Mouse (Mus musculus) leukemia stem cell, adult 10-12 weeks (primary cell): ENCODE data around the gene Cpeb3. TPM values are rescaled to one million over a fixed set of nuclear protein-coding genes. Genes with fewer than 3 reads are reported as not detected.

Experiments
- polyA plus RNA-seq: library from polyadenylated mRNA; stranded (reverse); fragments of >175 nt; gene quantifications from 2 replicates; pipeline ENCODE4 v1.2.3, GENCODE M21; 2012; ENCODE audit warnings: low replicate concordance

Gene Cpeb3
- polyA plus RNA-seq: 10.9 and 23.6 TPM in 2 replicates

DNA sequence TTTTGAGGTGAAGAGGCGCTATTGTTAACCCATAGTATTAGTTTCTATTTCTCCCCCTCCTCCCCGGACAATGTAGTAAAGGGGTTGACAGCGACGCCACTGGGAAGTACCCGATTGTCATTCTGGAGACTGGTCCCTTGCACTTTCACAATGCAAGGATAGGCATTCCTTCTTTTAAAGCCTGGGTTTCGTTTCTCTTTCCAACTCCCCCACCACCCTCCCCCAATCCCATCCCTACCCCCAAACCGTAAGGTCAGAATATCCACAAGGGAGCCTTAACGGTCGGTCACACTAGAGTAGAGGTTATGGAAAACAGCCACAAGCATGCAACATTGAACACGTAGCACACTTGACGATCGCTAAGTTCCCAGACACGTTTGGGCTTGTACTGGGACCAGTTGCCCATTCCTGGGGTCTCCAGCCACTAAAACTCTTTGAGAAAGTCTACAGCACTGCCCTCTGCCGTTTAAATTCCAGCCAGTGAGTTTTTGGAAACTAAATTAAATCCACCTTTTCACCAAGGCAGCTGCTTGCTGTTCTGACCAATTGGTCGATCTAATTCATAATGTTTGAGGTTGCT lies at the start of gene Cpeb3:
Gene Cpeb3, minus strand, starts transcription at position 426 of the 580 bp plus-strand sequence.

DNA sequence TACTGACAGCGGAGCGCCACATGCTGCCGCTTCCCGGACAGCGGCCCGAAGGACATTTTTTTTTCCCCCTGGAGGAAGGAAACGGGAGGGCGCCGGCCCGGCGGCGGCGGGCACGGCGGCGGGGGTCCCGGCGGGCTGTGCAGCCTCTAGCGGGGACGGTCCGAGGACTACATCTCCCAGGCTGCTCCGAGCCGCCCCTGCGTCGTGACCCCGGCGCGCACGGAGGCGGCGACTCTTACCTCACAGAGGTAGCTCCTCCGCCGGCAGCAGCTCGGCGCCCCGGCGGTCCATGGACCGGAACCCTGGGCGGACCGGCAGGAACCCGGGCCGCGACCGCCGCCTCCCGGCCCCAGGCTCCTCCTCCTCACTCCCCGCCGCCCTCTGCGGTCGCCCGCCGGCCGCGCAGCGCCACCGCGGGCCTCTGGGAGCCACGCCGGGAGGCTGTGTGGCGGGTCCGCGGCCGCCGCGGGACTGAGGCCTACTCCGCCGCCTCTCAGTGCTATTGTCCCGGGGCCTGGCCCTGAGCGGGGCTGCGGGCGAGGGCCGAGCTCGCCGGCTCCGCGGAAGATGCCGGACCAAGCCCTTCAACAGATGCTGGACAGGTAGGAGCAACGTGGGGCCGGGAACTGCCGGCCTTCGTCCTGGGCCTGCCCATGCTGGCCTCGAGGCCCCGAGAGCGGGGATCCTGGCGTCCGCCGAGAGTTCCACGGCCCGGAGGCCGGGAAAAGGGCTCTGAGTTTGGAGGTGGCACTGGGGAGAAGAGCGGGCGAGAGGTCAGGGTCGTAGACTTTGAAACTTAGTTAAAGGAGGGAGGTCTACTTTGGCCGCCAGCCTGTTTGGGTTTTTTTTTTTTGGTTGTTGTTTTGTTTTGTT lies 862 bp downstream of the Cpeb3 start, which contains the start of gene March5:
Gene March5, plus strand, starts transcription at position 241 of the 873 bp plus-strand sequence.

Other genes with a start within 250 kb of the Cpeb3 start
- gene March5, start 1.1 kb downstream of the Cpeb3 start, polyA plus RNA-seq: 154 and 161 TPM in 2 replicates
- gene Ide, start 129.3 kb upstream of the Cpeb3 start, polyA plus RNA-seq: 2.5 and 8.6 TPM in 2 replicates
- gene Kif11, start 167.8 kb upstream of the Cpeb3 start, polyA plus RNA-seq: 3.0 and 8.5 TPM in 2 replicates
- 184 and 366 TPM in 2 replicates for gene Hhex, start 226.2 kb upstream of the Cpeb3 start, polyA plus RNA-seq